In genomic region chr19:12517671-12518540, GRCm38 (mm10) we compare ENCODE assay signal across 7 mouse cellular contexts. TPM values are rescaled to one million over a fixed set of nuclear protein-coding genes. Genes with fewer than 3 reads are reported as not detected.
DNase-seq lines count a peak whose midpoint lies in the region; ATAC-seq lines count a peak whose summit lies in the region.

No protein-coding gene starts in this region.

- ATAC-seq in common myeloid progenitor, adult 5-6 weeks (replicated peaks; ENCODE audit: low read depth, poor library complexity, severe bottlenecking) = peak; percentile 97
- ATAC-seq in intestine, embryonic 14.5 days (replicated peaks; ENCODE audit: low FRiP score, low TSS enrichment, low read depth) = peak; percentile 79
- peak; percentile 92 for ATAC-seq in megakaryocyte progenitor cell, adult 5-6 weeks (replicated peaks; ENCODE audit: poor library complexity)

- no peaks in the 10 kb centered on the region for H3K4me1 ChIP-seq in intestine, embryonic 14.5 days (replicated peaks; ENCODE audit: control insufficient read depth, insufficient read depth, low read length)

- no peaks in the 10 kb centered on the region for H3K36me3 ChIP-seq in intestine, embryonic 14.5 days (ENCODE audit: control insufficient read depth, insufficient read depth, low read length)

- intact Hi-C loops in left cerebral cortex, postnatal 14 days (cut with DNase I) = loop anchor here (1.0 to 10.0 kb wide), 4 partner anchors 74 to 1297 kb away; partner anchors contain the start of genes Lpxn, Olfr1499 and Zfp91

- DNase-seq in adipocyte (ENCODE audit: low spot score) = peak; percentile 90
- DNase-seq in gastrocnemius, postnatal 25 days = peak; percentile 28
- peak; percentile 83 for DNase-seq in intestine, embryonic 14.5 days (ENCODE audit: low spot score)
- DNase-seq in left cerebral cortex, postnatal 14 days (ENCODE audit: low spot score in 2 of 2) = peak; percentile 69 to 72
- DNase-seq in right cerebral cortex, postnatal 25 days = peak; percentile 66

- peak overlapping the region; percentile 64 for H3K9ac ChIP-seq in intestine, embryonic 14.5 days (ENCODE audit: low read length)

- H3K4me2 ChIP-seq in intestine, embryonic 14.5 days (ENCODE audit: low read length) = peak overlapping the region; percentile 83

- H3K27me3 ChIP-seq in intestine, embryonic 14.5 days (replicated peaks; ENCODE audit: control insufficient read depth, insufficient read depth, low read length) = no peaks in the 10 kb centered on the region

- no peak overlapping the region; the same call in 1 of the 2 replicates for H3K27ac ChIP-seq in intestine, embryonic 14.5 days (ENCODE audit: low read depth)

- peak overlapping the region; percentile 40 for H3K4me3 ChIP-seq in intestine, embryonic 14.5 days (ENCODE audit: low read depth, low read length)

- no peaks in the 10 kb centered on the region for H3K9me3 ChIP-seq in intestine, embryonic 14.5 days (ENCODE audit: control insufficient read depth, low read length)

- WGBS in intestine, embryonic 14.5 days = 3% methylated on average over 16 of the region's 16 CpGs

RNA-seq across cellular contexts. Expression of gene Dtx4, which starts 16.7 kb away (rescaled TPM):
- total RNA-seq in common myeloid progenitor, adult 5-6 weeks (2017) = 11.4 and 14.4 TPM in 2 replicates
- 1 to 10 TPM; 6.2 to 6.7 TPM for total RNA-seq in gastrocnemius, postnatal 25 days (2021)
- polyA plus RNA-seq in intestine, embryonic 14.5 days (2014; fragmentation: Nextera tagmentation; extraction: Ambion mirVana) = 27.4 and 28.8 TPM in 2 replicates
- total RNA-seq in left cerebral cortex, postnatal 14 days (2021) = 10 to 100 TPM; 46.5 to 52.1 TPM
- total RNA-seq in megakaryocyte progenitor cell, adult 5-6 weeks (2015) = 41.4 and 46.5 TPM in 2 replicates
- total RNA-seq in megakaryocyte progenitor cell, adult 5-6 weeks (2017) = 38.9 and 39.0 TPM in 2 replicates

RNA-seq across cellular contexts. Expression of gene Fam111a, which starts 27.6 kb away (rescaled TPM):
- total RNA-seq in common myeloid progenitor, adult 5-6 weeks (2017) = 182 and 222 TPM in 2 replicates
- total RNA-seq in gastrocnemius, postnatal 25 days (2021) = 1 to 10 TPM; 2.5 to 3.9 TPM
- 19.9 and 23.0 TPM in 2 replicates for polyA plus RNA-seq in intestine, embryonic 14.5 days (2014; fragmentation: Nextera tagmentation; extraction: Ambion mirVana)
- total RNA-seq in left cerebral cortex, postnatal 14 days (2021) = 1 to 10 TPM; 1.9 to 2.7 TPM
- total RNA-seq in megakaryocyte progenitor cell, adult 5-6 weeks (2015) = 193 and 210 TPM in 2 replicates
- total RNA-seq in megakaryocyte progenitor cell, adult 5-6 weeks (2017) = 232 and 248 TPM in 2 replicates

RNA-seq across cellular contexts. Expression of gene Mpeg1, which starts 57.3 kb away (rescaled TPM):
- 27.4 and 39.1 TPM in 2 replicates for total RNA-seq in common myeloid progenitor, adult 5-6 weeks (2017)
- total RNA-seq in gastrocnemius, postnatal 25 days (2021) = under 1 TPM; 0.74 to 0.88 TPM
- polyA plus RNA-seq in intestine, embryonic 14.5 days (2014; fragmentation: Nextera tagmentation; extraction: Ambion mirVana) = 0.97 and 1.1 TPM in 2 replicates
- total RNA-seq in left cerebral cortex, postnatal 14 days (2021) = 1 to 10 TPM; 5.0 to 6.2 TPM
- total RNA-seq in megakaryocyte progenitor cell, adult 5-6 weeks (2015) = 74.6 and 105 TPM in 2 replicates
- total RNA-seq in megakaryocyte progenitor cell, adult 5-6 weeks (2017) = 41.8 and 52.4 TPM in 2 replicates

Comparison
In these comparisons a context has a peak if more than half of its experiments do, and no peak if none do; other contexts are left out.
1. DNase-seq: peak in every context shown above with its lines; median percentile 90 in adipocyte; 83 in intestine, embryonic 14.5 days; 70 in left cerebral cortex, postnatal 14 days; 66 in right cerebral cortex, postnatal 25 days; 28 in gastrocnemius, postnatal 25 days.
2. RNA of gene Fam111a, which starts 27.6 kb away (total RNA-seq): 193 to 248 TPM in megakaryocyte progenitor cell, adult 5-6 weeks and 182 to 222 TPM in common myeloid progenitor, adult 5-6 weeks; 2.5 to 3.9 TPM in gastrocnemius, postnatal 25 days and 1.9 to 2.7 TPM in left cerebral cortex, postnatal 14 days; every median in the first group is over 10 times any median in the second.
3. Peak in every context shown above with its lines, with median percentiles within 50 percentile points of each other: ATAC-seq.